Mouse (Mus musculus) c-Kit-negative CD71-positive TER-119-positive erythroid progenitor cells, embryonic 14.5 days (primary cell): ENCODE measurements around the gene Tmcc1.
"Not testable (repeated sequence)": the region's sequence is repeated elsewhere in the genome, so short reads cannot be mapped to it uniquely, and the experiment has no call there.

ENCODE experiments used
- DNase-seq: peaks from one replicate; pipeline ENCODE4 v3.0.0-alpha.2; 2013; ENCODE audit warnings: low read depth, low spot score

Gene Tmcc1

GRCm38 (mm10) chr6:116141696-116142095 lies 51.6 kb downstream of the Tmcc1 start:
- DNase-seq, result no peak

- no peak for DNase-seq
These were observed 52.5 kb downstream of the Tmcc1 start for GRCm38 (mm10) chr6:116140782-116141181.

GRCm38 (mm10) chr6:116139143-116139856 lies 54.0 kb downstream of the Tmcc1 start:
- no peak for DNase-seq

GRCm38 (mm10) chr6:116135971-116136632 lies 57.2 kb downstream of the Tmcc1 start:
- DNase-seq, result no peak

- DNase-seq, result no peak
These were observed 59.5 kb downstream of the Tmcc1 start for GRCm38 (mm10) chr6:116133756-116134155.

GRCm38 (mm10) chr6:116131771-116132170 lies 61.5 kb downstream of the Tmcc1 start:
- no peak for DNase-seq

- no peak for DNase-seq
These were observed 64.6 kb downstream of the Tmcc1 start for GRCm38 (mm10) chr6:116128710-116129109.

GRCm38 (mm10) chr6:116127918-116128443 lies 65.3 kb downstream of the Tmcc1 start:
- DNase-seq, result no peak

GRCm38 (mm10) chr6:116126577-116126976 lies 66.7 kb downstream of the Tmcc1 start:
- DNase-seq, result no peak

GRCm38 (mm10) chr6:116122881-116123280 lies 70.4 kb downstream of the Tmcc1 start:
- no peak for DNase-seq

- DNase-seq, result no peak
These were observed 73.6 kb downstream of the Tmcc1 start for GRCm38 (mm10) chr6:116119669-116120068.

GRCm38 (mm10) chr6:116116634-116117033 lies 76.7 kb downstream of the Tmcc1 start:
- DNase-seq, result not testable (repeated sequence)

GRCm38 (mm10) chr6:116110588-116110987 lies 82.7 kb downstream of the Tmcc1 start:
- no peak for DNase-seq

- DNase-seq, result no peak
These were observed 85.6 kb downstream of the Tmcc1 start for GRCm38 (mm10) chr6:116107471-116108358.

GRCm38 (mm10) chr6:116106967-116107470 lies 86.3 kb downstream of the Tmcc1 start:
- no peak for DNase-seq

- DNase-seq, result no peak
These were observed 95.7 kb downstream of the Tmcc1 start for GRCm38 (mm10) chr6:116097579-116097978.

GRCm38 (mm10) chr6:116089402-116089801 lies 103.9 kb downstream of the Tmcc1 start:
- DNase-seq, result no peak

GRCm38 (mm10) chr6:116086036-116086435 lies 107.2 kb downstream of the Tmcc1 start:
- no peak for DNase-seq

GRCm38 (mm10) chr6:116082239-116082638 lies 111.0 kb downstream of the Tmcc1 start:
- DNase-seq, result no peak

GRCm38 (mm10) chr6:116081375-116081774 lies 111.9 kb downstream of the Tmcc1 start:
- no peak for DNase-seq

- DNase-seq, result no peak
These were observed 112.5 kb downstream of the Tmcc1 start for GRCm38 (mm10) chr6:116080756-116081155.

- DNase-seq, result no peak
These were observed 115.7 kb downstream of the Tmcc1 start for GRCm38 (mm10) chr6:116077608-116078007.
